Mouse (Mus musculus) heart, embryonic 16.5 days (tissue): ENCODE measurements around the gene Hsh2d. TPM values are rescaled to one million over a fixed set of nuclear protein-coding genes. Genes with fewer than 3 reads are reported as not detected.

ENCODE experiments used
- polyA plus RNA-seq: library from polyadenylated mRNA; unstranded; fragments of >200 nt; fragmentation: Nextera tagmentation; extraction: Ambion mirVana; gene quantifications from 2 replicates; pipeline ENCODE4 v1.2.1, GENCODE M21; 2015

The Hsh2d gene
- polyA plus RNA-seq, 1 experiment from 2014 or later = 1.1 TPM

Other genes starting within 250 kb of the Hsh2d start
- gene Zfp961, start 238.6 kb upstream of the Hsh2d start, polyA plus RNA-seq = 10.6 and 12.5 TPM in 2 replicates
- 0.74 and 1.8 TPM in 2 replicates for gene Cyp4f18, start 180.0 kb upstream of the Hsh2d start, polyA plus RNA-seq
- not detected in 2 replicates for gene Olfr372, start 148.4 kb upstream of the Hsh2d start, polyA plus RNA-seq
- not detected in 2 replicates for gene Olfr373, start 106.5 kb upstream of the Hsh2d start, polyA plus RNA-seq
- gene Olfr374, start 82.6 kb upstream of the Hsh2d start, polyA plus RNA-seq = 0.04 TPM in 1 of 2 replicates, not detected in the other
- gene Tpm4, start 54.7 kb upstream of the Hsh2d start, polyA plus RNA-seq = 351 and 381 TPM in 2 replicates
- 77.4 and 101 TPM in 2 replicates for gene Rab8a, start 28.4 kb upstream of the Hsh2d start, polyA plus RNA-seq
- gene Cib3, start 23.2 kb downstream of the Hsh2d start, polyA plus RNA-seq = not detected in 2 replicates
- gene Gm11034, start 24.0 kb downstream of the Hsh2d start, polyA plus RNA-seq = not detected in 2 replicates
- 44.1 and 46.6 TPM in 2 replicates for gene Fam32a, start 30.1 kb downstream of the Hsh2d start, polyA plus RNA-seq
- gene Ap1m1, start 50.4 kb downstream of the Hsh2d start, polyA plus RNA-seq = 120 and 121 TPM in 2 replicates
- gene Gm10282, start 115.6 kb downstream of the Hsh2d start, polyA plus RNA-seq = 15.0 and 30.4 TPM in 2 replicates
- 14.8 and 15.3 TPM in 2 replicates for gene Klf2, start 129.4 kb downstream of the Hsh2d start, polyA plus RNA-seq
- gene Eps15l1, start 231.8 kb downstream of the Hsh2d start, polyA plus RNA-seq = 38.8 and 40.2 TPM in 2 replicates